Mouse (Mus musculus) heart, postnatal 0 days (tissue): ENCODE data around the gene Dpyd. TPM values are rescaled to one million over a fixed set of nuclear protein-coding genes. Genes with fewer than 3 reads are reported as not detected.

Source experiments
- ATAC-seq: fragments of 200-750 bp; cut with Nextera tagmentation; 2 replicates; pipeline ENCODE4 v1.8.0; 2017; ENCODE audit warnings: low read depth, moderate number of reproducible peaks, moderate library complexity; ENCODE audit not compliant: insufficient read depth
- DNase-seq: peaks from one replicate; pipeline ENCODE4 v3.0.0-alpha.2; 2016; ENCODE audit warnings: low spot score
- H3K27ac ChIP-seq: fragments of 300-500 bp; sonication (generic); 2 replicates; pipeline ENCODE4 v1.5.1; 2014; ENCODE audit warnings: low read depth, mild to moderate bottlenecking
- H3K27me3 ChIP-seq: fragments of 300-500 bp; sonication (generic); 2 replicates; pipeline ENCODE4 v1.6.1; 2014; ENCODE audit warnings: low read length, mixed read lengths; ENCODE audit not compliant: control insufficient read depth, insufficient read depth
- H3K36me3 ChIP-seq: fragments of 300-500 bp; sonication (generic); replicated peaks from 2 replicates; pipeline ENCODE4 v1.6.1; 2014; ENCODE audit warnings: low read length, mixed read lengths; ENCODE audit not compliant: control insufficient read depth, insufficient read depth
- H3K4me1 ChIP-seq: fragments of 300-500 bp; sonication (generic); 2 replicates; pipeline ENCODE4 v1.6.1; 2014; ENCODE audit warnings: antibody characterized with exemption; ENCODE audit not compliant: control insufficient read depth, insufficient read depth
- H3K4me2 ChIP-seq: fragments of 300-500 bp; sonication (generic); 2 replicates; pipeline ENCODE4 v1.6.1; 2014; ENCODE audit warnings: low read depth, mild to moderate bottlenecking, low read length, moderate library complexity
- H3K4me3 ChIP-seq: fragments of 300-500 bp; sonication (generic); 2 replicates; pipeline ENCODE4 v1.5.1; 2014; ENCODE audit warnings: low read depth, low read length
- H3K9ac ChIP-seq: fragments of 300-500 bp; sonication (generic); replicated peaks from 2 replicates; pipeline ENCODE4 v1.6.1; 2014; ENCODE audit warnings: low read depth, low read length, mixed read lengths
- H3K9me3 ChIP-seq: fragments of 300-500 bp; sonication (generic); replicated peaks from 2 replicates; pipeline ENCODE4 v1.6.1; 2016; ENCODE audit warnings: low read length; ENCODE audit not compliant: control insufficient read depth
- CTCF ChIP-seq: IDR thresholded peaks from 2 replicates; pipeline ENCODE4 v1.5.1; 2016; ENCODE audit warnings: antibody characterized with exemption, control low read depth, low read depth
- EP300 ChIP-seq: IDR thresholded peaks from 2 replicates; pipeline ENCODE4 v1.6.1; 2016; ENCODE audit warnings: antibody characterized with exemption, low read depth
- WGBS: fragments of 180-500 bp; shearing (Covaris S2); extraction: QIAGEN DNeasy Blood & Tissue Kit; methylation state at CpG from one replicate; pipeline ENCODE4 v1.1.7; 2014; 5-methylcytosine and 5-hydroxymethylcytosine counted together
- polyA plus RNA-seq: library from polyadenylated mRNA; unstranded; fragments of >200 nt; fragmentation: Nextera tagmentation; extraction: Ambion mirVana; gene quantifications from 2 replicates; pipeline ENCODE4 v1.2.1, GENCODE M21; 2015
- total RNA-seq: library from RNA; depleted of rRNA; stranded (reverse); fragments of >200 nt; gene quantifications from 2 replicates; pipeline ENCODE4 v1.2.3, GENCODE M21; 2014; ENCODE audit warnings: low replicate concordance

Gene Dpyd
- total and polyA plus RNA-seq, 2 experiments from 2014 or later, result 2.8 to 3.1 TPM

- WGBS, result 83% methylated on average over 2 of the region's 2 CpGs
- no peaks in the 10 kb centered on the region for H3K9me3 ChIP-seq
- no peak for ATAC-seq
- H3K27me3 ChIP-seq, result no peaks in the 10 kb centered on the region
- no peak overlapping the region for H3K9ac ChIP-seq
- H3K36me3 ChIP-seq, result no peaks in the 10 kb centered on the region
- no peak for TF ChIP-seq CTCF
- DNase-seq, result no peak
- no peak overlapping the region for H3K4me3 ChIP-seq
- H3K27ac ChIP-seq, result no peak overlapping the region
- H3K4me1 ChIP-seq, result no peaks in the 10 kb centered on the region
- H3K4me2 ChIP-seq, result no peak overlapping the region
These were observed 33.8 kb downstream of the Dpyd start for GRCm38 (mm10) chr3:118595693-118596092.

- 75% methylated on average over 7 of the region's 7 CpGs for WGBS
- Histone ChIP-seq H3K9ac (no peak overlapping the region), H3K27me3 (no peaks in the 10 kb centered on the region), H3K9me3 (no peaks in the 10 kb centered on the region), H3K4me2 (no peak overlapping the region), H3K4me3 (no peak overlapping the region), H3K27ac (no peak overlapping the region), H3K36me3 (no peaks in the 10 kb centered on the region), H3K4me1 (no peaks in the 10 kb centered on the region)
- DNase-seq (no peak), ATAC-seq (no peak)
- no peak for TF ChIP-seq EP300
These were observed 40.0 kb downstream of the Dpyd start for GRCm38 (mm10) chr3:118601689-118602640.

DNA sequence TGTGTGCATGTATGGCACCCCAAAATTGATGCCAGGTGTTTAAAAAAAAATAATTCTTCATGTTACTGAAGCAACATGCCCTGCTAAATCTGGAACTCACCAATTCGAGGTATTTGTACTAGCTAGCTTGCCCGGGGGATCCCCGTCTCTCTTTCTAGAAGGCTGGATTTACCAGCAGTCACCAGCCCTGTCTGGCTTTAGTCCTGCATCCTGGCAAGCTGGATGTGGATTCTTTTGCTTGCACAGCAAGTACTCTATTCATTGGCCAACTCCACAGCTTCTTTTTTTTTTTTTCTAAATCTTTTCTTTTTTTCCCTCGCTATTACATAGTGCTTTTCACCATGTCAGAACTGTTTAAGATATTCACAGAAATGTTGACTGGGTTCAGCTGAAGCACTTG lies 46.8 kb downstream of the Dpyd start:
- no peak overlapping the region for H3K4me3 ChIP-seq
- no peak overlapping the region for H3K4me2 ChIP-seq
- ATAC-seq, result no peak
- no peak overlapping the region for H3K9ac ChIP-seq
- no peak for TF ChIP-seq CTCF
- no peak for TF ChIP-seq EP300
- H3K27me3 ChIP-seq, result no peaks in the 10 kb centered on the region
- WGBS, result 70% methylated on average over 4 of the region's 4 CpGs
- no peak for DNase-seq
- no peaks in the 10 kb centered on the region for H3K9me3 ChIP-seq
- no peaks in the 10 kb centered on the region for H3K4me1 ChIP-seq
- H3K36me3 ChIP-seq, result no peaks in the 10 kb centered on the region
- H3K27ac ChIP-seq, result no peak overlapping the region

DNA sequence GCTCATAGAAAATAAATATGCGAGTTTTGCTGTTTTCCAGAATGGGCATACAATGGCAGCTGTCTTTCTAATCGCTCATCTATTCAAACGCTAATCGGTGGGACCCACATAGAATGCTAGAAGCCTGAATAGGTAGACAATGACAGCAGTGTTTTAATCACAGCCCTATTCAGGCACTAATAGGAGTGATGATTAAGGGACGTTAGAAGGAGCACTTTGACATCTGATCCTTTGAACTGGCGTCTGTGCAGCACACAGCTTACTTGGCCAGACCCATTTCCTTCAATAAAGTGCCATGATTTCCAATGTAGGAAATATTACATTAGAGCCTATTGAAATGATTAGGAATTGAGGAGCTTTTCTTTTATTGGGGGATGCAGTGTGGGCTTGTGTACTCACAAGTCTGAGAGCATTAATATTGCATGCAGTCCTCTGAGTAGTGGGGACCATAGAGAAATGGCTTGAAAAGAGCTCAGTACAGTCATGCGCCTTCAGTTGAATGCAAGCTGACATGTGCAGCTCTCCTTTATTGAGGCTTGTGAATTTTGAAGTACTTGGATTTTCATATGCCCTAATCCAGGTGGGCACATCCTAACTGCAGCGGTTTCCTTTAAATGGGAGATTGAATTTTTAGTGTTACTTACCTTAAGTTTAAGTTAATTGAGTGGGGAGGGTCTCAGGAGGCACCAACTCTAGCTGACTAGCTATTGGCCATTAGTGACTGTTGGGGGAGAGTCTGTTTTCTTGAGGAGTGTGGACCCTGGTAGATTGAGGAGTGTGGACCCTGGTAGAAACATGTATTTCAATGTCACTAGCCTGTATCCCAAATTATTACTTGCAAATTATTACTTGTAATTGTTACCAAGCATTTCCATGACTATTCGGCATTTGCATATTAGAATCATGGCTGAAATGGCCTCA lies 64.8 kb downstream of the Dpyd start:
- Histone ChIP-seq H3K27ac (no peak overlapping the region), H3K27me3 (no peaks in the 10 kb centered on the region), H3K36me3 (no peaks in the 10 kb centered on the region), H3K9me3 (no peaks in the 10 kb centered on the region), H3K4me1 (no peaks in the 10 kb centered on the region), H3K4me2 (no peak overlapping the region), H3K4me3 (no peak overlapping the region), H3K9ac (no peak overlapping the region)
- ATAC-seq (no peak), DNase-seq (no peak)
- TF ChIP-seq CTCF (no peak), EP300 (no peak)
- WGBS, result 62% methylated on average over 9 of the region's 9 CpGs

- no peak for DNase-seq
- ATAC-seq, result no peak
- H3K9me3 ChIP-seq, result no peaks in the 10 kb centered on the region
These were observed 67.8 kb downstream of the Dpyd start for GRCm38 (mm10) chr3:118629737-118630136.

More at GRCm38 (mm10) chr3:118629737-118630136, 67.8 kb downstream of the Dpyd start:
- TF ChIP-seq EP300 (no peak), CTCF (no peak)
- no peak overlapping the region for H3K9ac ChIP-seq
- 84% methylated on average over 1 of the region's 1 CpGs for WGBS
- H3K4me1 ChIP-seq, result no peaks in the 10 kb centered on the region
- no peak overlapping the region for H3K4me2 ChIP-seq
- no peaks in the 10 kb centered on the region for H3K27me3 ChIP-seq
- no peak overlapping the region for H3K27ac ChIP-seq
- H3K36me3 ChIP-seq, result no peaks in the 10 kb centered on the region
- no peak overlapping the region for H3K4me3 ChIP-seq
